9 mouse cellular contexts compared by ENCODE assay signal in the genomic region with DNA sequence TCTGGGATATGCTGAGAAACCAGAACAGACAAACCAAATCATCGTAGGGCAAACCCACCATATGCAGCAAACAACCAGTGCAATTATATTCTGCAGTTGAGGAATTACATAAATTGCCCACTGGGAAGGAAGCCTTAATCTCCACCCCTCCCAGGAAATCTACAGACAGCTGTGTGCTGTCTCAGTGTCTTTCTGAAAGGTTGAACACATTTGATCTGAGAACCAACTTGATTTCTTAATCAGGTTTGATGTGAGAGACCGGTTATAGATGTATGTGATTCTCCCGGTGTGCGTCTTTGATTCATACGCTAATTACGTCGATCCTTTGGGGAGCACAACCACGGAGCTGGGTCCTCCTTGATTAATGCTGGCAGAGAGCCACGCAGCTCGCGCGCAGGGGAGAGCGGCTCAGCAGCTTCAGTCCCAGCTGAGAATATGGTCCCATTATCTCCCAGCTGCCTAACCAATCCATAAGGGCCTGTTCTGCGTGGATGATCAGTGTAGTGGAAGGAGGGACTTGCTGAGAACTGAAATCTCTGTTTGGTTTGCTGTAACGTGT.
DNase-seq lines count a peak whose midpoint lies in the region; ATAC-seq lines count a peak whose summit lies in the region.
"Had no signal": no experiment of that assay in that cellular context is flagged by ENCODE, and none has a peak within 500 bp of the region (broad histone marks: within the 10 kb centered on the region; RNA-seq: fewer than 3 reads in every experiment).

No protein-coding gene starts in this region.

- 7% methylated on average over 15 of the region's 15 CpGs for WGBS in hindbrain, embryonic 13.5 days

- peaks cover 10% of the 10 kb centered on the region for H3K4me1 ChIP-seq in hindbrain, embryonic 13.5 days (replicated peaks)
- H3K4me1 ChIP-seq: megakaryocyte, embryonic 14.5 days had no signal

- peak; percentile 24 to 71 for DNase-seq in adrenal gland, adult (ENCODE audit: inconsistent age in 2 of 2, low spot score in 1 of 2)
- DNase-seq in adrenal gland, postnatal 4 days (ENCODE audit: low spot score in 2 of 2): no peak
- DNase-seq in R1 (ENCODE audit: low read depth, low spot score): peak; percentile 6
- peak; percentile 4 for DNase-seq in embryo, embryonic 9.5 days (ENCODE audit: extremely low spot score)
- peak; percentile 52 to 58 for DNase-seq in left cerebral cortex, postnatal 10 days (ENCODE audit: extremely low spot score in 1 of 2, low spot score in 2 of 2)
- peak; percentile 21 for DNase-seq in ovary, postnatal 14 days (ENCODE audit: low spot score)

- peak overlapping the region; percentile 69 for H3K27ac ChIP-seq in hindbrain, embryonic 13.5 days

- ATAC-seq in hindbrain, embryonic 13.5 days (ENCODE audit: low FRiP score): peak; percentile 94
- ATAC-seq in erythroid progenitor cell, adult 5-6 weeks (replicated peaks; ENCODE audit: low FRiP score, poor library complexity, severe bottlenecking): no peak

- peak overlapping the region; percentile 57 for H3K4me2 ChIP-seq in hindbrain, embryonic 13.5 days

- H3K36me3 ChIP-seq in hindbrain, embryonic 13.5 days: no peaks in the 10 kb centered on the region

- no peaks in the 10 kb centered on the region for H3K27me3 ChIP-seq in hindbrain, embryonic 13.5 days
- H3K27me3 ChIP-seq: megakaryocyte, embryonic 14.5 days had no signal

- peak overlapping the region; percentile 39 for H3K4me3 ChIP-seq in hindbrain, embryonic 13.5 days
- H3K4me3 ChIP-seq: megakaryocyte, embryonic 14.5 days had no signal

- H3K9ac ChIP-seq in hindbrain, embryonic 13.5 days: peak overlapping the region; percentile 43

- H3K9me3 ChIP-seq in hindbrain, embryonic 13.5 days: no peaks in the 10 kb centered on the region

- intact Hi-C loops in left cerebral cortex, postnatal 10 days (cut with DNase I): no loop called here

Comparison
In these comparisons a context has a peak if more than half of its experiments do, and no peak if none do; other contexts are left out.
1. DNase-seq: peak in adrenal gland, adult (2 of 2), R1 (single experiment), embryo, embryonic 9.5 days (single experiment), left cerebral cortex, postnatal 10 days (2 of 2) and ovary, postnatal 14 days (single experiment); none in adrenal gland, postnatal 4 days (0 of 2).